Mouse (Mus musculus) frontal cortex, postnatal 10 days (tissue): ENCODE results near the gene Myh6.
"Not testable (repeated sequence)": the region's sequence is repeated elsewhere in the genome, so short reads cannot be mapped to it uniquely, and the experiment has no call there.

Experiments
- DNase-seq, 2 experiments: peaks; one replicate each; pipeline ENCODE4 v3.0.0; 2022; ENCODE audit warnings: low spot score in 2 of 2, mixed read lengths in 1 of 2

The Myh6 gene

GRCm38 (mm10) chr14:54994869-54995186 lies 28.1 kb upstream of the Myh6 start:
- DNase-seq: no peak

- no peak for DNase-seq
Measured at GRCm38 (mm10) chr14:54994136-54994868, 27.6 kb upstream of the Myh6 start, which contains the start of gene Myh7. Gene Myh7 (minus strand): TSS chr14:54994626.

- no peak for DNase-seq
Measured at GRCm38 (mm10) chr14:54993636-54994035, 26.9 kb upstream of the Myh6 start.

- no peak for DNase-seq
Measured at GRCm38 (mm10) chr14:54992196-54992595, 25.5 kb upstream of the Myh6 start.

GRCm38 (mm10) chr14:54989886-54990441 lies 23.2 kb upstream of the Myh6 start:
- DNase-seq: no peak

- no peak for DNase-seq
Measured at GRCm38 (mm10) chr14:54988882-54989281, 22.2 kb upstream of the Myh6 start.

GRCm38 (mm10) chr14:54988350-54988874 lies 21.7 kb upstream of the Myh6 start:
- DNase-seq: not testable (repeated sequence)

GRCm38 (mm10) chr14:54981934-54982333 lies 15.2 kb upstream of the Myh6 start:
- DNase-seq: no peak

- no peak for DNase-seq
Measured at GRCm38 (mm10) chr14:54978664-54979063, 11.9 kb upstream of the Myh6 start.

- DNase-seq: no peak
Measured at GRCm38 (mm10) chr14:54976633-54977032, 9.9 kb upstream of the Myh6 start, which contains the start of gene Gm17428. Gene Gm17428 (plus strand): TSS chr14:54976933.

- DNase-seq: peak; percentile 47 to 55
Measured at GRCm38 (mm10) chr14:54974068-54974791, 7.5 kb upstream of the Myh6 start.

GRCm38 (mm10) chr14:54972786-54973185 lies 6.1 kb upstream of the Myh6 start:
- not testable (repeated sequence) for DNase-seq

GRCm38 (mm10) chr14:54968344-54968743 lies 1.6 kb upstream of the Myh6 start:
- DNase-seq: no peak

GRCm38 (mm10) chr14:54967874-54968273 lies 1.1 kb upstream of the Myh6 start:
- no peak for DNase-seq

GRCm38 (mm10) chr14:54965631-54966030 lies 1.1 kb downstream of the Myh6 start:
- DNase-seq: no peak

GRCm38 (mm10) chr14:54965044-54965443 lies 1.7 kb downstream of the Myh6 start:
- DNase-seq: no peak

- DNase-seq: no peak
Measured at GRCm38 (mm10) chr14:54963727-54964126, 3.0 kb downstream of the Myh6 start.

GRCm38 (mm10) chr14:54962714-54963113 lies 4.0 kb downstream of the Myh6 start:
- no peak for DNase-seq

- no peak for DNase-seq
Measured at GRCm38 (mm10) chr14:54961487-54961886, 5.2 kb downstream of the Myh6 start.

- DNase-seq: no peak
Measured at GRCm38 (mm10) chr14:54960769-54961168, 6.0 kb downstream of the Myh6 start.

GRCm38 (mm10) chr14:54959853-54960613 lies 6.7 kb downstream of the Myh6 start:
- DNase-seq: not testable (repeated sequence)

GRCm38 (mm10) chr14:54959197-54959596 lies 7.5 kb downstream of the Myh6 start:
- DNase-seq: no peak
